Mouse (Mus musculus): ENCODE results near the gene Snrnp40. TPM values are rescaled to one million over a fixed set of nuclear protein-coding genes. Genes with fewer than 3 reads are reported as not detected.
A peak's percentile ranks its signal among the peaks of the same experiment; 100 is the strongest.

Snrnp40 gene
- polyA plus RNA-seq, 1 experiment from 2014 or later = 151 TPM

- peaks cover 56% of the 10 kb centered on the region for H3K36me3 ChIP-seq
- no peak for ATAC-seq (ENCODE audit: low FRiP score)
- no peak overlapping the region for H3K4me3 ChIP-seq
- H3K4me2 ChIP-seq (replicated peaks) = no peak overlapping the region
- H3K27ac ChIP-seq = peak overlapping the region; percentile 30; the same call in 1 of the 2 replicates
- WGBS = 77% methylated on average over 6 of the region's 6 CpGs
- H3K9ac ChIP-seq = no peak overlapping the region
- H3K4me1 ChIP-seq = peaks cover 10% of the 10 kb centered on the region; the same call in 1 of the 2 replicates
- H3K9me3 ChIP-seq (replicated peaks) = no peaks in the 10 kb centered on the region
- no peaks in the 10 kb centered on the region for H3K27me3 ChIP-seq
These were observed 29.6 kb downstream of the Snrnp40 start for GRCm38 (mm10) chr4:130389496-130389895.

DNA sequence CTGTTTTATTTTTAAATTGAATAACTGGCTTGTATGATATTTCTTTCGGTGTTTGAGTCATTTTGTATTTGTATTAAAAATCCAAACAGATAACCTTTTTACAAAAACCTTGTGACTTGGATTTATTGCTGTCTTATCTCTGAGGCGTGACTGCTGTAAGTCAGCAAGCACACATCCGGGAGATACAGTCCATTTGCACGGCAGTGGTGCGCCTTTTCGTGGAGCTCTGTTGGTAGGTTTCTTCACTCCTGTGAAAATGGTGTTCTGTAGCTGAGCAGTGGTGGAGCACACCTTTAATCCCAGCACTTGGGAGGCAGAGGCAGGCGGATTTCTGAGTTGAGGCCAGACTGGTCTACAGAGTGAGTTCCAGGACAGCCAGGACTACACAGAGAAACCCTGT lies 30.0 kb downstream of the Snrnp40 start:
- no peak for ATAC-seq (ENCODE audit: low FRiP score)
- no peak overlapping the region for H3K27ac ChIP-seq
- no peak overlapping the region for H3K9ac ChIP-seq
- H3K4me3 ChIP-seq = no peak overlapping the region
- 90% methylated on average over 7 of the region's 7 CpGs for WGBS
- H3K9me3 ChIP-seq (replicated peaks) = no peaks in the 10 kb centered on the region
- H3K4me2 ChIP-seq (replicated peaks) = no peak overlapping the region
- peaks cover 10% of the 10 kb centered on the region; the same call in 1 of the 2 replicates for H3K4me1 ChIP-seq
- no peaks in the 10 kb centered on the region for H3K27me3 ChIP-seq
- H3K36me3 ChIP-seq = peaks cover 53% of the 10 kb centered on the region

DNA sequence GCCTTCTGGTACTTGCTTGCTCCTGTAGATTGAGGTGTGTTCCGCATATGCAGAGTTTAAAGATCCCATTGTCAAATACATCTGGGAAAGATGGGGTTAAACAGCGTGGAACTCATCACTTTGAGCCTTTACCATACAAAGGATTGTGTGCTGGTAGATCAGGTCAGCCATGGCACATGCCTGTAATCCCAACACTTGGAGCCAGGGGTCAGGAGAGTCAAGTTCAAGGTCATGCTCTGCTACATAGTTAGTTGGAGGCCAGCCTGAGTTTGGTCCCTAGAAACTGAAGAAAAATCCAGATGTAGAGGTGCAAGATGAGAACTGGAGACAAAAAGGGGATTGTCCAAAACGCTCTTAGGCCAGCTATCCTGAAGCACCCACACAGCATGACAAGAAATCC lies 31.3 kb downstream of the Snrnp40 start:
- Histone ChIP-seq H3K4me1 (peaks cover 10% of the 10 kb centered on the region; the same call in 1 of the 2 replicates), H3K4me3 (no peak overlapping the region), H3K36me3 (peaks cover 43% of the 10 kb centered on the region), H3K4me2 (replicated peaks) (no peak overlapping the region), H3K27ac (no peak overlapping the region), H3K9me3 (replicated peaks) (no peaks in the 10 kb centered on the region), H3K27me3 (no peaks in the 10 kb centered on the region), H3K9ac (no peak overlapping the region)
- 57% methylated on average over 3 of the region's 3 CpGs for WGBS
- ATAC-seq (ENCODE audit: low FRiP score) = no peak

Other genes with a start within 250 kb of the Snrnp40 start
- gene Hcrtr1, start 220.8 kb upstream of the Snrnp40 start, polyA plus RNA-seq (2016; fragmentation: Nextera tagmentation; extraction: Ambion mirVana) = 1.0 and 1.3 TPM in 2 replicates
- 10.6 and 11.0 TPM in 2 replicates for gene Tinagl1, start 185.0 kb upstream of the Snrnp40 start, polyA plus RNA-seq (2016; fragmentation: Nextera tagmentation; extraction: Ambion mirVana)
- gene Gm853, start 137.7 kb upstream of the Snrnp40 start, polyA plus RNA-seq (2016; fragmentation: Nextera tagmentation; extraction: Ambion mirVana) = 1.1 and 1.4 TPM in 2 replicates
- gene Serinc2, start 80.9 kb upstream of the Snrnp40 start, polyA plus RNA-seq (2016; fragmentation: Nextera tagmentation; extraction: Ambion mirVana) = 85.2 and 85.3 TPM in 2 replicates
- gene Fabp3, start 51.5 kb upstream of the Snrnp40 start, polyA plus RNA-seq (2016; fragmentation: Nextera tagmentation; extraction: Ambion mirVana) = 44.2 and 46.0 TPM in 2 replicates
- gene Gm10570, start 51.5 kb upstream of the Snrnp40 start, polyA plus RNA-seq (2016; fragmentation: Nextera tagmentation; extraction: Ambion mirVana) = 0.46 TPM in 1 of 2 replicates, not detected in the other
- gene Zcchc17, start 189 bp upstream of the Snrnp40 start, polyA plus RNA-seq (2016; fragmentation: Nextera tagmentation; extraction: Ambion mirVana) = 76.2 and 80.5 TPM in 2 replicates
- 13.9 and 16.2 TPM in 2 replicates for gene Nkain1, start 214.0 kb downstream of the Snrnp40 start, polyA plus RNA-seq (2016; fragmentation: Nextera tagmentation; extraction: Ambion mirVana)

Data from hindbrain, embryonic 12.5 days (tissue).